Mouse (Mus musculus) left cerebral cortex, adult 18-20 months (tissue): ENCODE data around the gene Trip12. TPM values are rescaled to one million over a fixed set of nuclear protein-coding genes. Genes with fewer than 3 reads are reported as not detected.

Experiments
- DNase-seq, 2 experiments: peaks; one replicate each; pipeline ENCODE4 v3.0.0; 2021 to 2022; ENCODE audit warnings: low spot score in 2 of 2, mixed read lengths in 1 of 2
- total RNA-seq, 2 experiments: library from RNA; stranded (reverse); gene quantifications; 2 replicates each; pipeline ENCODE4 v1.2.3; 2021

Trip12 gene
- total RNA-seq, 2 experiments from 2014 or later: 201 to 202 TPM

GRCm38 (mm10) chr1:84860360-84861254 is 20.3 kb upstream of the Trip12 start:
- DNase-seq: no peak

- DNase-seq: no peak
Observed at GRCm38 (mm10) chr1:84859597-84859996, 19.3 kb upstream of the Trip12 start.

GRCm38 (mm10) chr1:84855756-84856155 is 15.4 kb upstream of the Trip12 start:
- no peak for DNase-seq

GRCm38 (mm10) chr1:84854966-84855365 is 14.7 kb upstream of the Trip12 start:
- DNase-seq: no peak

- DNase-seq: no peak
Observed at GRCm38 (mm10) chr1:84853721-84854120, 13.4 kb upstream of the Trip12 start.

- no peak for DNase-seq
Observed at GRCm38 (mm10) chr1:84851512-84852235, 11.4 kb upstream of the Trip12 start.

- no peak for DNase-seq
Observed at GRCm38 (mm10) chr1:84850471-84850870, 10.2 kb upstream of the Trip12 start.

GRCm38 (mm10) chr1:84849804-84850203 is 9.5 kb upstream of the Trip12 start:
- DNase-seq: no peak

- DNase-seq: no peak
Observed at GRCm38 (mm10) chr1:84848801-84849455, 8.6 kb upstream of the Trip12 start.

GRCm38 (mm10) chr1:84848335-84848734 is 8.0 kb upstream of the Trip12 start:
- DNase-seq: no peak

GRCm38 (mm10) chr1:84847698-84848097 is 7.4 kb upstream of the Trip12 start:
- no peak for DNase-seq

GRCm38 (mm10) chr1:84843366-84843765 is 3.0 kb upstream of the Trip12 start:
- no peak for DNase-seq

GRCm38 (mm10) chr1:84841061-84841460 is 745 bp upstream of the Trip12 start:
- DNase-seq: no peak

- peak; percentile 90 to 91 for DNase-seq
Observed at GRCm38 (mm10) chr1:84839309-84840017, 853 bp downstream of the Trip12 start, which contains the start of gene Fbxo36. Gene Fbxo36 (plus strand): TSS chr1:84839841.

GRCm38 (mm10) chr1:84838621-84839151 is 1.6 kb downstream of the Trip12 start:
- DNase-seq: peak; percentile 56 to 75

GRCm38 (mm10) chr1:84838156-84838555 is 2.2 kb downstream of the Trip12 start:
- no peak for DNase-seq

GRCm38 (mm10) chr1:84837523-84838145 is 2.7 kb downstream of the Trip12 start:
- DNase-seq: no peak

GRCm38 (mm10) chr1:84825091-84825490 is 15.2 kb downstream of the Trip12 start:
- DNase-seq: no peak

GRCm38 (mm10) chr1:84817596-84817995 is 22.7 kb downstream of the Trip12 start:
- no peak for DNase-seq

- no peak for DNase-seq
Observed at GRCm38 (mm10) chr1:84803788-84804187, 36.5 kb downstream of the Trip12 start.
